Mouse (Mus musculus): ENCODE data around the gene Majin.

- TF ChIP-seq CTCF (IDR thresholded peaks at IDR 0.05; ENCODE audit: extremely low read depth, insufficient read length, insufficient replicate concordance, low read depth, low read length) (no peak), POLR2A (IDR thresholded peaks at IDR 0.05; ENCODE audit: low read depth, low read length) (no peak)
Observed at GRCm38 (mm10) chr19:6206716-6207115, 22.5 kb downstream of the Majin start.
